45 mouse cellular contexts compared by ENCODE assay signal in the genomic region with DNA sequence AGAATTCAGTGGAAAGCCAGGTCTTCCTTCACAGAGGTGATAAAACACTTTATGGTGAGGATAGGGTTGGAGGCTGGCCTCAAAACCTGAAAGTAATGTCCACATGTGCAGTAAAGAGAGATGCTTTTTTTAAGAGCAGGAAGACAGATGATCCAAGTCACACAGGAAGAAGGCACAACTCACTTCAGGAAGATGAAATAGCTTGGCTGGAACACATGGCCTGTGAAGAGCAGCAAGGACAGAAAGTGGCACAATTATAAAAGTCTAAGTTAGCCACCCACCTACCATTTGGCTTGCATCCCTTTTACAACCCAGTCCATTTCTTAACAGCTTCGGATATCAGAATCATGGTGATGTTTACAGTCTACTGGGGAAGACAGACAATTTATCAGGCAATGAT. TPM values are rescaled to one million over a fixed set of nuclear protein-coding genes. Genes with fewer than 3 reads are reported as not detected.
"Had no signal": no experiment of that assay in that cellular context is flagged by ENCODE, and none has a peak within 500 bp of the region (broad histone marks: within the 10 kb centered on the region; RNA-seq: fewer than 3 reads in every experiment).

No protein-coding gene starts in this region.

- H3K4me1 ChIP-seq: limb, embryonic 10.5 days; limb, embryonic 12.5 days; limb, embryonic 13.5 days; limb, embryonic 15.5 days; liver, embryonic 12.5 days; liver, embryonic 13.5 days; liver, embryonic 15.5 days; lung, embryonic 15.5 days; megakaryocyte, embryonic 14.5 days; midbrain, embryonic 10.5 days; midbrain, embryonic 12.5 days; midbrain, embryonic 13.5 days; midbrain, embryonic 15.5 days; neural tube, embryonic 12.5 days had no signal

- H3K4me3 ChIP-seq: limb, embryonic 10.5 days; limb, embryonic 12.5 days; limb, embryonic 13.5 days; limb, embryonic 15.5 days; liver, embryonic 12.5 days; liver, embryonic 13.5 days; liver, embryonic 15.5 days; lung, embryonic 15.5 days; megakaryocyte, embryonic 14.5 days; midbrain, embryonic 10.5 days; midbrain, embryonic 12.5 days; midbrain, embryonic 13.5 days; midbrain, embryonic 15.5 days; myocyte; neural tube, embryonic 12.5 days; neural tube, embryonic 13.5 days had no signal

- H3K27ac ChIP-seq: limb, embryonic 10.5 days; limb, embryonic 12.5 days; limb, embryonic 13.5 days; limb, embryonic 15.5 days; liver, embryonic 12.5 days; liver, embryonic 13.5 days; liver, embryonic 14.5 days; liver, embryonic 15.5 days; lung, embryonic 15.5 days; macrophage; midbrain, embryonic 10.5 days; midbrain, embryonic 12.5 days; midbrain, embryonic 13.5 days; midbrain, embryonic 15.5 days; neural tube, embryonic 12.5 days; neural tube, embryonic 13.5 days had no signal

- H3K36me3 ChIP-seq: limb, embryonic 10.5 days; limb, embryonic 12.5 days; limb, embryonic 13.5 days; limb, embryonic 15.5 days; liver, embryonic 12.5 days; liver, embryonic 13.5 days; liver, embryonic 15.5 days; lung, embryonic 15.5 days; midbrain, embryonic 10.5 days; midbrain, embryonic 12.5 days; midbrain, embryonic 13.5 days; midbrain, embryonic 15.5 days; neural tube, embryonic 12.5 days; neural tube, embryonic 13.5 days had no signal

- H3K4me2 ChIP-seq: limb, embryonic 12.5 days; limb, embryonic 13.5 days; limb, embryonic 15.5 days; liver, embryonic 11.5 days; liver, embryonic 12.5 days; liver, embryonic 13.5 days; liver, embryonic 15.5 days; lung, embryonic 14.5 days; lung, embryonic 15.5 days; midbrain, embryonic 11.5 days; midbrain, embryonic 12.5 days; midbrain, embryonic 13.5 days; midbrain, embryonic 15.5 days; neural tube, embryonic 12.5 days; neural tube, embryonic 13.5 days had no signal

- ATAC-seq: liver, embryonic 12.5 days; liver, postnatal 0 days; lung, postnatal 0 days; midbrain, embryonic 13.5 days; midbrain, embryonic 15.5 days; midbrain, embryonic 16.5 days had no signal

- H3K27me3 ChIP-seq: limb, embryonic 12.5 days; limb, embryonic 13.5 days; limb, embryonic 15.5 days; liver, embryonic 12.5 days; liver, embryonic 13.5 days; liver, embryonic 15.5 days; lung, embryonic 15.5 days; megakaryocyte, embryonic 14.5 days; midbrain, embryonic 12.5 days; midbrain, embryonic 13.5 days; midbrain, embryonic 15.5 days had no signal

- H3K9ac ChIP-seq: limb, embryonic 12.5 days; limb, embryonic 13.5 days; limb, embryonic 15.5 days; liver, embryonic 12.5 days; liver, embryonic 13.5 days; liver, embryonic 14.5 days; liver, embryonic 15.5 days; liver, postnatal 0 days; lung, embryonic 14.5 days; lung, embryonic 15.5 days; midbrain, embryonic 12.5 days; midbrain, embryonic 13.5 days; midbrain, embryonic 15.5 days; neural tube, embryonic 12.5 days; neural tube, embryonic 13.5 days had no signal

- DNase-seq: liver; liver, embryonic 13.5 days; liver, postnatal 0 days; lung, adult 18-20 months; lung, adult 2 months; lung, embryonic 14.5 days; lung, postnatal 10 days; lung, postnatal 14 days; lung, postnatal 36 days; lung, postnatal 4 days; midbrain, embryonic 14.5 days had no signal

- H3K9me3 ChIP-seq: limb, embryonic 10.5 days; limb, embryonic 12.5 days; limb, embryonic 13.5 days; limb, embryonic 15.5 days; liver, embryonic 12.5 days; liver, embryonic 13.5 days; liver, embryonic 15.5 days; lung, embryonic 15.5 days; midbrain, embryonic 10.5 days; midbrain, embryonic 12.5 days; midbrain, embryonic 13.5 days; midbrain, embryonic 15.5 days; neural tube, embryonic 12.5 days; neural tube, embryonic 13.5 days had no signal

RNA-seq across cellular contexts. Expression of a gene that starts 50.1 kb away (rescaled TPM):
- total RNA-seq: left cerebral cortex, adult 8-10 months; left cerebral cortex, postnatal 10 days; left cerebral cortex, postnatal 14 days; left cerebral cortex, postnatal 25 days; left cerebral cortex, postnatal 36 days; liver, adult 2 months; megakaryocyte progenitor cell, adult 5-6 weeks; megakaryocyte, adult 5-6 weeks; megakaryocyte-erythroid progenitor cell, adult 5-6 weeks; monocyte, adult 5-6 weeks had no signal
- polyA plus RNA-seq: limb, embryonic 10.5 days; limb, embryonic 11.5 days; limb, embryonic 12.5 days; liver, adult 2 months; liver, embryonic 11.5 days; liver, embryonic 12.5 days; liver, embryonic 13.5 days; liver, embryonic 14.5 days; liver, embryonic 15.5 days; liver, embryonic 16.5 days; liver, postnatal 0 days; lung, adult 2 months; lung, embryonic 14.5 days; lung, embryonic 15.5 days; lung, postnatal 0 days; macrophage; midbrain, postnatal 0 days; myocyte had no signal
